Mouse (Mus musculus) intestine, embryonic 16.5 days (tissue): ENCODE data around the gene Abhd16a. TPM values are rescaled to one million over a fixed set of nuclear protein-coding genes. Genes with fewer than 3 reads are reported as not detected.

Source experiments
- ATAC-seq: fragments of 200-750 bp; cut with Nextera tagmentation; 2 replicates; pipeline ENCODE4 v1.8.0; 2017; ENCODE audit warnings: moderate TSS enrichment, moderate library complexity
- H3K27ac ChIP-seq: fragments of 300-500 bp; sonication (generic); 2 replicates; pipeline ENCODE4 v1.5.1; 2014; ENCODE audit warnings: mild to moderate bottlenecking, low read length
- H3K27me3 ChIP-seq: fragments of 300-500 bp; sonication (generic); replicated peaks from 2 replicates; pipeline ENCODE4 v1.6.1; 2014; ENCODE audit warnings: low read length, control low read depth, mixed read lengths; ENCODE audit not compliant: control insufficient read depth, insufficient read depth
- H3K36me3 ChIP-seq: fragments of 300-500 bp; sonication (generic); 2 replicates; pipeline ENCODE4 v1.6.1; 2014; ENCODE audit warnings: low read length, control low read depth; ENCODE audit not compliant: control insufficient read depth, insufficient read depth
- H3K4me1 ChIP-seq: fragments of 300-500 bp; sonication (generic); 2 replicates; pipeline ENCODE4 v1.6.1; 2014; ENCODE audit warnings: low read length, control low read depth, mixed read lengths; ENCODE audit not compliant: control insufficient read depth, insufficient read depth
- H3K4me2 ChIP-seq: fragments of 300-500 bp; sonication (generic); 2 replicates; pipeline ENCODE4 v1.6.1; 2014; ENCODE audit warnings: low read depth, low read length, control low read depth
- H3K4me3 ChIP-seq: fragments of 300-500 bp; sonication (generic); 2 replicates; pipeline ENCODE4 v1.5.1; 2014; ENCODE audit warnings: mild to moderate bottlenecking, low read length
- H3K9ac ChIP-seq: fragments of 300-500 bp; sonication (generic); 2 replicates; pipeline ENCODE4 v1.6.1; 2014; ENCODE audit warnings: low read depth, low read length
- H3K9me3 ChIP-seq: fragments of 300-500 bp; sonication (generic); 2 replicates; pipeline ENCODE4 v1.6.1; 2016; ENCODE audit warnings: low read length, control low read depth; ENCODE audit not compliant: control insufficient read depth
- WGBS: fragments of 180-500 bp; shearing (Covaris S2); extraction: QIAGEN DNeasy Blood & Tissue Kit; methylation state at CpG from one replicate; pipeline ENCODE4 v1.1.7; 2014; 5-methylcytosine and 5-hydroxymethylcytosine counted together
- polyA plus RNA-seq: library from polyadenylated mRNA; unstranded; fragments of >200 nt; fragmentation: Nextera tagmentation; extraction: Ambion mirVana; gene quantifications from 2 replicates; pipeline ENCODE4 v1.2.1, GENCODE M21; 2015

Abhd16a gene
- polyA plus RNA-seq, 1 experiment from 2014 or later, result 108 TPM

- peaks cover 31% of the 10 kb centered on the region for H3K4me1 ChIP-seq
- H3K4me3 ChIP-seq, result peak within 1 kb of the TSS; percentile 72
- no peaks in the 10 kb centered on the region for H3K27me3 ChIP-seq
- peak; percentile 85 for ATAC-seq
- no peaks in the 10 kb centered on the region for H3K9me3 ChIP-seq
- under 1% methylated on average over 57 of the region's 57 CpGs for WGBS
- H3K4me2 ChIP-seq, result peak within 1 kb of the TSS; percentile 67
- peak within 1 kb of the TSS; percentile 84 for H3K9ac ChIP-seq
- H3K36me3 ChIP-seq, result peaks cover 24% of the 10 kb centered on the region
- H3K27ac ChIP-seq, result peak within 1 kb of the TSS; percentile 90
Measured at GRCm38 (mm10) chr17:35058911-35059892, 29.9 kb upstream of the Abhd16a start, which contains the start of gene Ddah2. TSS of gene Ddah2 (plus strand) at chr17:35059035.

GRCm38 (mm10) chr17:35060071-35060470 lies 29.0 kb upstream of the Abhd16a start:
- no peaks in the 10 kb centered on the region for H3K27me3 ChIP-seq
- peak overlapping the region; percentile 67 for H3K4me2 ChIP-seq
- H3K9ac ChIP-seq, result peak overlapping the region; percentile 84
- no peak for ATAC-seq
- H3K4me3 ChIP-seq, result peak overlapping the region; percentile 72
- no peaks in the 10 kb centered on the region for H3K9me3 ChIP-seq
- peaks cover 34% of the 10 kb centered on the region for H3K4me1 ChIP-seq
- H3K36me3 ChIP-seq, result peaks cover 19% of the 10 kb centered on the region
- H3K27ac ChIP-seq, result no peak overlapping the region
- 20% methylated on average over 14 of the region's 14 CpGs for WGBS

GRCm38 (mm10) chr17:35060737-35061297 lies 28.2 kb upstream of the Abhd16a start:
- peak overlapping the region; percentile 84; the same call in 1 of the 2 replicates for H3K9ac ChIP-seq
- peak overlapping the region; percentile 67 for H3K4me2 ChIP-seq
- 57% methylated on average over 22 of the region's 22 CpGs for WGBS
- peak overlapping the region; percentile 72; the same call in 1 of the 2 replicates for H3K4me3 ChIP-seq
- H3K27me3 ChIP-seq, result no peaks in the 10 kb centered on the region
- H3K4me1 ChIP-seq, result peaks cover 38% of the 10 kb centered on the region
- H3K9me3 ChIP-seq, result no peaks in the 10 kb centered on the region
- H3K36me3 ChIP-seq, result peaks cover 14% of the 10 kb centered on the region
- no peak overlapping the region for H3K27ac ChIP-seq
- no peak for ATAC-seq

- Histone ChIP-seq H3K4me2 (no peak overlapping the region), H3K9ac (no peak overlapping the region; the same call in 1 of the 2 replicates), H3K4me1 (peaks cover 38% of the 10 kb centered on the region), H3K36me3 (peaks cover 9% of the 10 kb centered on the region), H3K4me3 (no peak overlapping the region), H3K27ac (no peak overlapping the region), H3K27me3 (no peaks in the 10 kb centered on the region), H3K9me3 (no peaks in the 10 kb centered on the region)
- no peak for ATAC-seq
- 75% methylated on average over 8 of the region's 8 CpGs for WGBS
Measured at GRCm38 (mm10) chr17:35061299-35061698, 27.8 kb upstream of the Abhd16a start.

GRCm38 (mm10) chr17:35063466-35063865 lies 25.6 kb upstream of the Abhd16a start:
- Histone ChIP-seq H3K9ac (no peak overlapping the region), H3K36me3 (no peaks in the 10 kb centered on the region), H3K4me2 (no peak overlapping the region), H3K27ac (no peak overlapping the region), H3K9me3 (no peaks in the 10 kb centered on the region), H3K27me3 (no peaks in the 10 kb centered on the region), H3K4me3 (no peak overlapping the region), H3K4me1 (peaks cover 35% of the 10 kb centered on the region)
- ATAC-seq, result no peak
- 84% methylated on average over 3 of the region's 3 CpGs for WGBS

GRCm38 (mm10) chr17:35064378-35064877 lies 24.6 kb upstream of the Abhd16a start:
- H3K4me1 ChIP-seq, result peaks cover 33% of the 10 kb centered on the region
- peak overlapping the region; percentile 59; the same call in 1 of the 2 replicates for H3K9ac ChIP-seq
- peak overlapping the region; percentile 79 for H3K27ac ChIP-seq
- WGBS, result 26% methylated on average over 10 of the region's 10 CpGs
- peak overlapping the region; percentile 50 for H3K4me3 ChIP-seq
- H3K4me2 ChIP-seq, result peak overlapping the region; percentile 69
- ATAC-seq, result peak; percentile 19
- H3K9me3 ChIP-seq, result no peaks in the 10 kb centered on the region
- H3K27me3 ChIP-seq, result no peaks in the 10 kb centered on the region; the same call in 1 of the 2 replicates
- H3K36me3 ChIP-seq, result no peaks in the 10 kb centered on the region

- WGBS, result 4% methylated on average over 48 of the region's 48 CpGs
- H3K36me3 ChIP-seq, result no peaks in the 10 kb centered on the region
- H3K9me3 ChIP-seq, result no peaks in the 10 kb centered on the region
- H3K27me3 ChIP-seq, result no peaks in the 10 kb centered on the region; the same call in 1 of the 2 replicates
- peak; percentile 90 for ATAC-seq
- H3K4me1 ChIP-seq, result peaks cover 29% of the 10 kb centered on the region
- peak within 1 kb of the TSS; percentile 50 for H3K4me3 ChIP-seq
- peak within 1 kb of the TSS; percentile 69 for H3K4me2 ChIP-seq
- peak within 1 kb of the TSS; percentile 59 for H3K9ac ChIP-seq
- H3K27ac ChIP-seq, result peak within 1 kb of the TSS; percentile 79
Measured at GRCm38 (mm10) chr17:35064951-35065947, 23.8 kb upstream of the Abhd16a start, which contains the start of gene Ly6g6c. TSS of gene Ly6g6c (plus strand) at chr17:35065388.

- WGBS, result 63% methylated on average over 10 of the region's 10 CpGs
Measured at GRCm38 (mm10) chr17:35066084-35066483, 23.0 kb upstream of the Abhd16a start, which contains the start of gene Mpig6b. TSS of gene Mpig6b (minus strand) at chr17:35066184.

More at GRCm38 (mm10) chr17:35066084-35066483, 23.0 kb upstream of the Abhd16a start, which contains the start of gene Mpig6b:
- ATAC-seq, result no peak
- no peaks in the 10 kb centered on the region; the same call in 1 of the 2 replicates for H3K27me3 ChIP-seq
- H3K4me2 ChIP-seq, result peak within 1 kb of the TSS; percentile 69
- peaks cover 23% of the 10 kb centered on the region for H3K4me1 ChIP-seq
- peak within 1 kb of the TSS; percentile 79 for H3K27ac ChIP-seq
- H3K9ac ChIP-seq, result peak within 1 kb of the TSS; percentile 59
- peak within 1 kb of the TSS; percentile 50 for H3K4me3 ChIP-seq
- H3K9me3 ChIP-seq, result no peaks in the 10 kb centered on the region
- no peaks in the 10 kb centered on the region for H3K36me3 ChIP-seq
